Mouse (Mus musculus) c-Kit-negative CD71-positive TER-119-positive erythroid progenitor cells, embryonic 14.5 days (primary cell): Measurements from ENCODE around the gene Ccdc124.

Experiments used
- DNase-seq: peaks from one replicate; pipeline ENCODE4 v3.0.0-alpha.2; 2013; ENCODE audit warnings: low read depth, low spot score

Gene Ccdc124

GRCm38 (mm10) chr8:70869601-70870041 is 4.1 kb downstream of the Ccdc124 start:
- peak; percentile 48 for DNase-seq

- DNase-seq = no peak
Observed at GRCm38 (mm10) chr8:70869199-70869571, 4.5 kb downstream of the Ccdc124 start.

GRCm38 (mm10) chr8:70868559-70869198 is 5.1 kb downstream of the Ccdc124 start:
- peak; percentile 63 for DNase-seq

- no peak for DNase-seq
Observed at GRCm38 (mm10) chr8:70866566-70866965, 7.2 kb downstream of the Ccdc124 start.

- no peak for DNase-seq
Observed at GRCm38 (mm10) chr8:70866001-70866520, 7.7 kb downstream of the Ccdc124 start.

GRCm38 (mm10) chr8:70865350-70866000 is 8.3 kb downstream of the Ccdc124 start:
- peak; percentile 98 for DNase-seq

- no peak for DNase-seq
Observed at GRCm38 (mm10) chr8:70864712-70865221, 9.0 kb downstream of the Ccdc124 start.

- DNase-seq = no peak
Observed at GRCm38 (mm10) chr8:70863956-70864711, 9.6 kb downstream of the Ccdc124 start.

- DNase-seq = no peak
Observed at GRCm38 (mm10) chr8:70862824-70863641, 10.7 kb downstream of the Ccdc124 start, which contains the start of gene Kcnn1. TSS of gene Kcnn1 (minus strand) at chr8:70863258.

- no peak for DNase-seq
Observed at GRCm38 (mm10) chr8:70857516-70857915, 16.2 kb downstream of the Ccdc124 start.

- DNase-seq = no peak
Observed at GRCm38 (mm10) chr8:70856541-70857197, 17.1 kb downstream of the Ccdc124 start.

- no peak for DNase-seq
Observed at GRCm38 (mm10) chr8:70856028-70856427, 17.7 kb downstream of the Ccdc124 start.

- no peak for DNase-seq
Observed at GRCm38 (mm10) chr8:70853863-70854262, 19.9 kb downstream of the Ccdc124 start.

GRCm38 (mm10) chr8:70852595-70853231 is 21.0 kb downstream of the Ccdc124 start:
- no peak for DNase-seq

- DNase-seq = no peak
Observed at GRCm38 (mm10) chr8:70851837-70852236, 21.9 kb downstream of the Ccdc124 start.

GRCm38 (mm10) chr8:70850947-70851346 is 22.8 kb downstream of the Ccdc124 start:
- DNase-seq = no peak

- DNase-seq = no peak
Observed at GRCm38 (mm10) chr8:70850132-70850845, 23.4 kb downstream of the Ccdc124 start.

- no peak for DNase-seq
Observed at GRCm38 (mm10) chr8:70849333-70849990, 24.3 kb downstream of the Ccdc124 start.
